14 mouse cellular contexts compared by ENCODE assay signal in the genomic region with DNA sequence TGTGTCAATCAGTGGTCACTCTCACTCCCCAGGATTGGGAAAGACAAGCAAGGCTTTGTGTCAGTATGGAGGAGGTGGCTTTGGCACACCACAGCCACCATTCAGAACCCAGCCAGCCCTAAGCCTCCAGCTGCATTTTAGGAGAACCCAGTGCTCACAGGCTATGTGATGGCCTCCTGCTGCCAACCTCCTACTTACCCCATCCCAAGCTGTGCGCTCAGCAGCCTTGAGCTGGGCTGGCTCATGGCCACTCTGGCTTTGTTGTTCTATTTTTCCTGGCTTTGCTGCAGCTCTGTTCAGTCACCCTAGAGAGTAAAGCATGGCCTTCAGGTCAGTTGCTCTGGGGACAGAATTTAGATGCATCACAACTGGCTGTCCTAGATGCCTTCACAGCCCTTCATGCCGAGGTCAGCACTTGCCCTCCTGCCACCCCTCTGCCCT. TPM values are rescaled to one million over a fixed set of nuclear protein-coding genes. Genes with fewer than 3 reads are reported as not detected.
A peak's percentile ranks its signal among the peaks of the same experiment; 100 is the strongest.
DNase-seq lines count a peak whose midpoint lies in the region; ATAC-seq and TF ChIP-seq lines count a peak whose summit lies in the region.
"Not testable (repeated sequence)": the region's sequence is repeated elsewhere in the genome, so short reads cannot be mapped to it uniquely, and the experiment has no call there.
"Had no signal": no experiment of that assay in that cellular context is flagged by ENCODE, and none has a peak within 500 bp of the region (broad histone marks: within the 10 kb centered on the region; RNA-seq: fewer than 3 reads in every experiment).

No protein-coding gene starts in this region.

- WGBS in midbrain, embryonic 15.5 days, result 57% methylated on average over 2 of the region's 2 CpGs

- not testable (repeated sequence) for H3K9me3 ChIP-seq in midbrain, embryonic 15.5 days

- POLR2A ChIA-PET in Patski (lab: Charles Lee), result not testable (repeated sequence)

- H3K4me3 ChIP-seq in left cerebral cortex, adult 2 months; midbrain, embryonic 15.5 days: not testable (repeated sequence)

- H3K27me3 ChIP-seq in Patski; midbrain, embryonic 15.5 days (replicated peaks): not testable (repeated sequence)

- in situ Hi-C loops in Patski (cut with MboI; ENCODE audit: low pct_unique_long_range_greater_than_20kb), result not testable (repeated sequence)

- intact Hi-C loops in left cerebral cortex, adult 2 months (cut with DNase I), result loop anchor here (2.0 to 10.0 kb wide), 3 partner anchors 68 to 392 kb away; a partner anchor contains a TSS

- not testable (repeated sequence) for H3K36me3 ChIP-seq in midbrain, embryonic 15.5 days (replicated peaks)

- not testable (repeated sequence) for DNase-seq in Patski (ENCODE audit: low read depth, low spot score)
- peak; percentile 62 for DNase-seq in cerebellum, adult 11-12 months
- DNase-seq in frontal cortex, postnatal 14 days (ENCODE audit: low spot score in 2 of 2), result peak; percentile 23 to 69
- DNase-seq in heart, postnatal 4 days, result peak; percentile 23
- DNase-seq in kidney, postnatal 36 days, result peak; percentile 49 to 51
- DNase-seq in left cerebral cortex, adult 2 months (ENCODE audit: extremely low spot score in 1 of 2, low spot score in 2 of 2), result peak; percentile 40 to 62
- DNase-seq in right cerebral cortex, postnatal 36 days (ENCODE audit: low spot score in 2 of 2), result peak; percentile 62 to 65

- not testable (repeated sequence) for H3K4me1 ChIP-seq in midbrain, embryonic 15.5 days

- CTCF ChIA-PET in Patski (lab: Charles Lee), result interaction anchor here (1.7 kb wide), 1 partner anchor 17 kb away, joined by 3 read pairs; no protein-coding TSS in a partner anchor

- not testable (repeated sequence) for TF ChIP-seq CTCF in Patski (IDR thresholded peaks at IDR 0.05); left cerebral cortex, adult 2 months (IDR thresholded peaks at IDR 0.05)

- ATAC-seq in Patski, result peak; percentile 38
- peak; percentile 48; the same call in 1 of the 2 replicates for ATAC-seq in midbrain, embryonic 15.5 days (replicated peaks)

- H3K27ac ChIP-seq in left cerebral cortex, adult 2 months, result peak overlapping the region; percentile 70
- H3K27ac ChIP-seq in midbrain, embryonic 15.5 days, result not testable (repeated sequence)

- not testable (repeated sequence) for H3K9ac ChIP-seq in midbrain, embryonic 15.5 days

- H3K4me2 ChIP-seq in midbrain, embryonic 15.5 days, result not testable (repeated sequence)

RNA-seq across cellular contexts. Expression of a gene that starts 2.2 kb away (rescaled TPM):
- polyA plus RNA-seq in Patski (2021), result 0.27 TPM
- total RNA-seq in heart, postnatal 4 days (2021), result 1 to 10 TPM; 1.3 to 1.8 TPM
- total RNA-seq in left cerebral cortex, adult 2 months (2021), result 1 to 10 TPM; 5.3 to 7.4 TPM
- 6.1 and 7.1 TPM in 2 replicates for polyA plus RNA-seq in midbrain, embryonic 15.5 days (2015; fragmentation: Nextera tagmentation; extraction: Ambion mirVana)

RNA-seq across cellular contexts. Expression of a gene that starts 4.7 kb away (rescaled TPM):
- 37.6 TPM for polyA plus RNA-seq in Patski (2021)
- 10 to 100 TPM; 11.6 to 13.1 TPM for total RNA-seq in heart, postnatal 4 days (2021)
- 10 to 100 TPM; 52.3 to 54.3 TPM for total RNA-seq in left cerebral cortex, adult 2 months (2021)
- polyA plus RNA-seq in midbrain, embryonic 15.5 days (2015; fragmentation: Nextera tagmentation; extraction: Ambion mirVana), result 39.8 and 49.5 TPM in 2 replicates

RNA-seq across cellular contexts. Expression of a gene that starts 8.6 kb away (rescaled TPM):
- 8.3 TPM for polyA plus RNA-seq in Patski (2021)
- total RNA-seq in heart, postnatal 4 days (2021), result 1 to 10 TPM; 2.1 to 2.4 TPM
- total RNA-seq in left cerebral cortex, adult 2 months (2021), result 10 to 100 TPM; 25.6 to 27.9 TPM
- polyA plus RNA-seq in midbrain, embryonic 15.5 days (2015; fragmentation: Nextera tagmentation; extraction: Ambion mirVana), result 19.0 and 22.5 TPM in 2 replicates

RNA-seq across cellular contexts. Expression of a gene that starts 38.0 kb away (rescaled TPM):
- polyA plus RNA-seq in Patski (2021), result 0.01 TPM
- not detected for total RNA-seq in heart, postnatal 4 days (2021)
- total RNA-seq in left cerebral cortex, adult 2 months (2021), result 1 to 10 TPM; 2.1 to 2.7 TPM
- 0.05 TPM in 1 of 2 replicates, not detected in the other for polyA plus RNA-seq in midbrain, embryonic 15.5 days (2015; fragmentation: Nextera tagmentation; extraction: Ambion mirVana)
- polyA plus RNA-seq: embryonic facial prominence, embryonic 13.5 days; forebrain, embryonic 15.5 days; heart, embryonic 13.5 days; limb, embryonic 12.5 days; lung, embryonic 14.5 days; neural tube, embryonic 11.5 days had no signal

RNA-seq across cellular contexts. Expression of a gene that starts 54.5 kb away (rescaled TPM):
- polyA plus RNA-seq in Patski (2021), result 50.1 TPM
- total RNA-seq in heart, postnatal 4 days (2021), result 10 to 100 TPM; 60.0 to 69.6 TPM
- 10 to 100 TPM; 78.1 to 88.9 TPM for total RNA-seq in left cerebral cortex, adult 2 months (2021)
- 53.9 and 60.8 TPM in 2 replicates for polyA plus RNA-seq in midbrain, embryonic 15.5 days (2015; fragmentation: Nextera tagmentation; extraction: Ambion mirVana)

Comparison
In these comparisons a context has a peak if more than half of its experiments do, and no peak if none do; other contexts are left out.
1. RNA of a gene that starts 8.6 kb away (total RNA-seq): 25.6 to 27.9 TPM in left cerebral cortex, adult 2 months; 2.1 to 2.4 TPM in heart, postnatal 4 days; every median in the first group is over 4 times any median in the second.